In the genomic region with DNA sequence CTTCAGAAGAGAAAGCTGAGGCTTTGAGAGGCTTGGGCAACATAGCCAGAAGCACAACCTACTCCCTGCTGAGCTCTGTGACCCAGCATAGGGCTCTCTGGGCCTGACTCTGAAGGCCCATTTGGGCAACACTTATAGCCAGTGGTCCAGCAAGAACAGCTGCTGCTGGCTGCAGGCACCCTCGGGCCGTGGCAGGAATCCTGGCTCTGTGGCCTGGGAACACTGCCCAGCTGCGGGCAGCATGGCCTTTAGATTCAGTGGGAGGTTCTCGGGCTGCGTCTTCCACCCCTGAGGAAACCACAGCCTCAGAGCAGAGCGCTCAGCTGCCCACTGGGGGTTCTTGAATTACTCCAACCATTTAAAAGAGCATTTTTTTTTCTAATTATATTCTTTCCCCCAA, we compare ENCODE assay signal across 16 mouse cellular contexts.
DNase-seq lines count a peak whose midpoint lies in the region; ATAC-seq and TF ChIP-seq lines count a peak whose summit lies in the region.
"Had no signal": no experiment of that assay in that cellular context is flagged by ENCODE, and none has a peak within 500 bp of the region (broad histone marks: within the 10 kb centered on the region; RNA-seq: fewer than 3 reads in every experiment).

No protein-coding gene starts in this region.

- no peak for TF ChIP-seq EP300 in heart, adult 2 months (IDR thresholded peaks at IDR 0.05; ENCODE audit: insufficient read depth, low read depth, low read length)

- H3ac ChIP-seq in myocyte (ENCODE audit: control insufficient read depth, insufficient read length), result no peak overlapping the region

- peak; percentile 29 to 31 for DNase-seq in heart, adult 2 months
- no peak for DNase-seq in heart, adult 9 months (ENCODE audit: low spot score in 2 of 2)
- DNase-seq in ovary, adult 18-20 months (ENCODE audit: low spot score), result peak; percentile 19
- no peak for DNase-seq in ovary, postnatal 14 days (ENCODE audit: low spot score)
- DNase-seq in thymus, adult 2 months, result no peak
- no peak for DNase-seq in testis, postnatal 14 days (ENCODE audit: low spot score)
- DNase-seq: cerebellum, postnatal 25 days; liver, postnatal 0 days had no signal

- no peaks in the 10 kb centered on the region; the same call in 1 of the 2 replicates for H3K27me3 ChIP-seq in heart, adult 2 months (ENCODE audit: control insufficient read depth, insufficient read depth, low read length)
- H3K27me3 ChIP-seq in embryonic facial prominence, embryonic 15.5 days, result no peaks in the 10 kb centered on the region
- H3K27me3 ChIP-seq in myocyte (ENCODE audit: control insufficient read depth, insufficient read depth, insufficient read length), result peaks cover 73% of the 10 kb centered on the region
- H3K27me3 ChIP-seq in thymus, adult 2 months (ENCODE audit: control insufficient read depth, insufficient read depth, low read length), result no peaks in the 10 kb centered on the region
- H3K27me3 ChIP-seq: midbrain, embryonic 15.5 days; neural tube, embryonic 12.5 days had no signal

- H3K27ac ChIP-seq in heart, adult 2 months, result no peak overlapping the region
- H3K27ac ChIP-seq in embryonic facial prominence, embryonic 15.5 days (replicated peaks), result no peak overlapping the region
- no peak overlapping the region for H3K27ac ChIP-seq in thymus, adult 2 months (ENCODE audit: control insufficient read depth, insufficient read depth, low read length)
- H3K27ac ChIP-seq: limb, embryonic 12.5 days; macrophage; midbrain, embryonic 15.5 days; neural tube, embryonic 12.5 days had no signal

- H3K4me3 ChIP-seq in heart, adult 2 months, result no peak overlapping the region
- H3K4me3 ChIP-seq in embryonic facial prominence, embryonic 15.5 days (replicated peaks), result no peak overlapping the region
- no peak overlapping the region for H3K4me3 ChIP-seq in myocyte
- H3K4me3 ChIP-seq in thymus, adult 2 months (ENCODE audit: control insufficient read depth, insufficient read depth, low read length), result no peak overlapping the region
- H3K4me3 ChIP-seq: limb, embryonic 12.5 days; midbrain, embryonic 15.5 days; neural tube, embryonic 12.5 days had no signal

- TF ChIP-seq POLR2A in heart, adult 2 months (IDR thresholded peaks at IDR 0.05; ENCODE audit: insufficient read depth, low read depth, low read length), result no peak
- no peak for TF ChIP-seq POLR2A in myocyte (IDR thresholded peaks at IDR 0.05; ENCODE audit: insufficient read length, low read depth)
- TF ChIP-seq POLR2A in thymus, adult 2 months (IDR thresholded peaks at IDR 0.05; ENCODE audit: control insufficient read depth, extremely low read depth, insufficient read depth, low read length, poor library complexity), result no peak

- WGBS in heart, adult 2 months, result 56% methylated on average over 6 of the region's 6 CpGs
- 48% methylated on average over 6 of the region's 6 CpGs for WGBS in embryonic facial prominence, embryonic 15.5 days
- WGBS in thymus, adult 2 months, result 29% methylated on average over 6 of the region's 6 CpGs

- no peaks in the 10 kb centered on the region for H3K9me3 ChIP-seq in embryonic facial prominence, embryonic 15.5 days (replicated peaks)
- H3K9me3 ChIP-seq: limb, embryonic 12.5 days; midbrain, embryonic 15.5 days; neural tube, embryonic 12.5 days had no signal

- H3K4me1 ChIP-seq in heart, adult 2 months (ENCODE audit: control insufficient read depth, insufficient read depth, low read length), result no peaks in the 10 kb centered on the region
- peaks cover 42% of the 10 kb centered on the region for H3K4me1 ChIP-seq in embryonic facial prominence, embryonic 15.5 days
- no peaks in the 10 kb centered on the region for H3K4me1 ChIP-seq in thymus, adult 2 months (replicated peaks; ENCODE audit: control insufficient read depth, insufficient read depth, low read length)

- H3K9ac ChIP-seq in heart, adult 2 months (ENCODE audit: low read depth, low read length), result no peak overlapping the region
- H3K9ac ChIP-seq in embryonic facial prominence, embryonic 15.5 days, result no peak overlapping the region
- H3K9ac ChIP-seq: limb, embryonic 12.5 days; liver, postnatal 0 days; midbrain, embryonic 15.5 days; neural tube, embryonic 12.5 days had no signal

- intact Hi-C loops in heart, adult 2 months (cut with DNase I), result no loop called here

- 0 out of 2 replicates have a peak, but pooled peaks have one; percentile 23 for ATAC-seq in embryonic facial prominence, embryonic 15.5 days (ENCODE audit: insufficient number of reproducible peaks, low FRiP score, low TSS enrichment, low read depth)
- ATAC-seq: forebrain, embryonic 14.5 days; intestine, postnatal 0 days; liver, postnatal 0 days; midbrain, embryonic 15.5 days had no signal

- H3K36me3 ChIP-seq in heart, adult 2 months (ENCODE audit: control insufficient read depth, insufficient read depth, low read length), result no peaks in the 10 kb centered on the region
- H3K36me3 ChIP-seq in embryonic facial prominence, embryonic 15.5 days, result peaks cover 8% of the 10 kb centered on the region; the same call in 1 of the 2 replicates
- H3K36me3 ChIP-seq in myocyte (ENCODE audit: control insufficient read depth, insufficient read depth), result no peaks in the 10 kb centered on the region
- H3K36me3 ChIP-seq in thymus, adult 2 months (ENCODE audit: control insufficient read depth, insufficient read depth, low read length), result no peaks in the 10 kb centered on the region
- H3K36me3 ChIP-seq: limb, embryonic 12.5 days; midbrain, embryonic 15.5 days; neural tube, embryonic 12.5 days had no signal

- no peak for TF ChIP-seq CTCF in heart, adult 2 months (IDR thresholded peaks at IDR 0.05)
- TF ChIP-seq CTCF in thymus, adult 2 months (IDR thresholded peaks at IDR 0.05; ENCODE audit: borderline replicate concordance, control insufficient read depth, extremely low read depth, insufficient read depth, low read length, poor library complexity), result no peak

- H3K4me2 ChIP-seq in embryonic facial prominence, embryonic 15.5 days (replicated peaks), result no peak overlapping the region
- H3K4me2 ChIP-seq in myocyte (ENCODE audit: low read depth), result peak overlapping the region; percentile 51
- H3K4me2 ChIP-seq: limb, embryonic 12.5 days; midbrain, embryonic 15.5 days; neural tube, embryonic 12.5 days had no signal

- H3K79me2 ChIP-seq in heart, adult 2 months (replicated peaks; ENCODE audit: control insufficient read depth, insufficient read depth, low read length), result no peaks in the 10 kb centered on the region
- no peaks in the 10 kb centered on the region for H3K79me2 ChIP-seq in myocyte (ENCODE audit: control insufficient read depth, insufficient read depth)

TF ChIP-seq in myocyte, 11 proteins besides CTCF, POLR2A, EP300 and RAD21:
- no peak for TF ChIP-seq USF1 (IDR thresholded peaks at IDR 0.05; ENCODE audit: low read depth)
- peak; percentile 82 for TF ChIP-seq TCF3 (IDR thresholded peaks at IDR 0.05; ENCODE audit: insufficient read length, low read depth)
- TF ChIP-seq MYOD1 (IDR thresholded peaks at IDR 0.05; ENCODE audit: control insufficient read depth in 1 of 3, insufficient read length in 2 of 3, low read depth in 2 of 3), result peak; percentile 30 to 98 (median 97)
- TF ChIP-seq REST (IDR thresholded peaks at IDR 0.05; ENCODE audit: insufficient read depth, insufficient read length), result no peak
- TF ChIP-seq MYOG (IDR thresholded peaks at IDR 0.05; ENCODE audit: control insufficient read depth in 1 of 3, insufficient read depth in 1 of 3, insufficient read length in 2 of 3, low read depth in 2 of 3), result peak; percentile 84 to 98 (median 97)
- TF ChIP-seq SRF (IDR thresholded peaks at IDR 0.05; ENCODE audit: control insufficient read depth, insufficient read length, low read depth), result peak; percentile 41
- TF ChIP-seq POLR2AphosphoS2 (IDR thresholded peaks at IDR 0.05; ENCODE audit: insufficient read length, low read depth), result no peak
- TF ChIP-seq CEBPB (IDR thresholded peaks at IDR 0.05; ENCODE audit: insufficient read depth, poor library complexity, severe bottlenecking), result no peak
- TF ChIP-seq MAX (IDR thresholded peaks at IDR 0.05; ENCODE audit: low read depth), result no peak
- no peak for TF ChIP-seq E2F4 (IDR thresholded peaks at IDR 0.05; ENCODE audit: insufficient read depth)
- TF ChIP-seq TCF12 (IDR thresholded peaks at IDR 0.05; ENCODE audit: insufficient read depth, poor library complexity, severe bottlenecking), result peak; percentile 5

Comparison
In these comparisons a context has a peak if more than half of its experiments do, and no peak if none do; other contexts are left out.
1. DNase-seq: peak in heart, adult 2 months (2 of 2) and ovary, adult 18-20 months (single experiment); none in heart, adult 9 months (0 of 2), ovary, postnatal 14 days (single experiment), thymus, adult 2 months (single experiment) and testis, postnatal 14 days (single experiment).